Mouse (Mus musculus) forebrain, embryonic 14.5 days (tissue): ENCODE results near the gene Myom3. TPM values are rescaled to one million over a fixed set of nuclear protein-coding genes. Genes with fewer than 3 reads are reported as not detected.

Source experiments
- ATAC-seq: fragments of 200-750 bp; cut with Nextera tagmentation; 2 replicates; pipeline ENCODE4 v1.8.0; 2017; ENCODE audit warnings: mild to moderate bottlenecking, moderate library complexity
- DNase-seq: peaks from one replicate; pipeline ENCODE4 v3.0.0-alpha.2; 2015; ENCODE audit warnings: low spot score
- H3K27ac ChIP-seq: fragments of 300-500 bp; sonication (generic); 2 replicates; pipeline ENCODE4 v1.5.1; 2014; ENCODE audit warnings: low read depth, mild to moderate bottlenecking, control low read depth, low read length, moderate library complexity
- H3K27me3 ChIP-seq: fragments of 300-500 bp; sonication (generic); replicated peaks from 2 replicates; pipeline ENCODE4 v1.6.1; 2014; ENCODE audit warnings: low read length, control low read depth, mixed read lengths; ENCODE audit not compliant: control insufficient read depth, insufficient read depth
- H3K36me3 ChIP-seq: fragments of 300-500 bp; sonication (generic); 2 replicates; pipeline ENCODE4 v1.6.1; 2014; ENCODE audit warnings: low read length, control low read depth; ENCODE audit not compliant: control insufficient read depth, insufficient read depth
- H3K4me1 ChIP-seq: fragments of 300-500 bp; sonication (generic); 2 replicates; pipeline ENCODE4 v1.6.1; 2014; ENCODE audit warnings: antibody characterized with exemption, low read length, control low read depth; ENCODE audit not compliant: control insufficient read depth, insufficient read depth
- H3K4me2 ChIP-seq: fragments of 300-500 bp; sonication (generic); 2 replicates; pipeline ENCODE4 v1.6.1; 2014; ENCODE audit warnings: mild to moderate bottlenecking, control low read depth, low read length
- H3K4me3 ChIP-seq: fragments of 300-500 bp; sonication (generic); 2 replicates; pipeline ENCODE4 v1.5.1; 2014; ENCODE audit warnings: low read depth, low read length, control low read depth
- H3K9ac ChIP-seq: fragments of 300-500 bp; sonication (generic); 2 replicates; pipeline ENCODE4 v1.6.1; 2014; ENCODE audit warnings: mild to moderate bottlenecking, low read length, control low read depth, moderate library complexity
- H3K9me3 ChIP-seq: fragments of 300-500 bp; sonication (generic); replicated peaks from 2 replicates; pipeline ENCODE4 v1.6.1; 2016; ENCODE audit warnings: low read length, control low read depth, mixed read lengths; ENCODE audit not compliant: control insufficient read depth
- WGBS: fragments of 180-500 bp; shearing (Covaris S2); extraction: QIAGEN DNeasy Blood & Tissue Kit; methylation state at CpG from one replicate; pipeline ENCODE4 v1.1.7; 2014; 5-methylcytosine and 5-hydroxymethylcytosine counted together
- polyA plus RNA-seq: library from polyadenylated mRNA; unstranded; fragments of >200 nt; fragmentation: Nextera tagmentation; extraction: Ambion mirVana; gene quantifications from 2 replicates; pipeline ENCODE4 v1.2.1, GENCODE M21; 2014

Gene Myom3
- polyA plus RNA-seq, 1 experiment from 2014 or later = 0.17 TPM

- Histone ChIP-seq H3K4me2 (no peak overlapping the region), H3K9ac (no peak overlapping the region), H3K4me1 (no peaks in the 10 kb centered on the region), H3K9me3 (0 out of 2 replicates have a peak, but pooled peaks cover 3% of the 10 kb centered on the region), H3K27me3 (no peaks in the 10 kb centered on the region), H3K36me3 (no peaks in the 10 kb centered on the region), H3K4me3 (no peak overlapping the region), H3K27ac (no peak overlapping the region)
- ATAC-seq = no peak
- 86% methylated on average over 7 of the region's 7 CpGs for WGBS
- DNase-seq = no peak
These were observed 7.3 kb upstream of the Myom3 start for GRCm38 (mm10) chr4:135752106-135752778.

- H3K27me3 ChIP-seq = no peaks in the 10 kb centered on the region
- no peak overlapping the region for H3K4me2 ChIP-seq
- WGBS = 94% methylated on average over 8 of the region's 8 CpGs
- H3K4me3 ChIP-seq = no peak overlapping the region
- H3K4me1 ChIP-seq = no peaks in the 10 kb centered on the region
- no peaks in the 10 kb centered on the region for H3K36me3 ChIP-seq
- H3K9ac ChIP-seq = no peak overlapping the region
- no peak for DNase-seq
- H3K27ac ChIP-seq = no peak overlapping the region
- 0 out of 2 replicates have a peak, but pooled peaks cover 3% of the 10 kb centered on the region for H3K9me3 ChIP-seq
- ATAC-seq = no peak
These were observed 6.7 kb upstream of the Myom3 start for GRCm38 (mm10) chr4:135752779-135753164.

GRCm38 (mm10) chr4:135758331-135758730 is 1.2 kb upstream of the Myom3 start:
- WGBS = 31% methylated on average over 4 of the region's 4 CpGs
- H3K9ac ChIP-seq = no peak overlapping the region
- DNase-seq = no peak
- no peaks in the 10 kb centered on the region for H3K27me3 ChIP-seq
- H3K27ac ChIP-seq = no peak overlapping the region
- no peaks in the 10 kb centered on the region for H3K4me1 ChIP-seq
- H3K36me3 ChIP-seq = no peaks in the 10 kb centered on the region
- 0 out of 2 replicates have a peak, but pooled peaks cover 3% of the 10 kb centered on the region for H3K9me3 ChIP-seq
- ATAC-seq = no peak
- no peak overlapping the region for H3K4me2 ChIP-seq
- H3K4me3 ChIP-seq = no peak overlapping the region

DNA sequence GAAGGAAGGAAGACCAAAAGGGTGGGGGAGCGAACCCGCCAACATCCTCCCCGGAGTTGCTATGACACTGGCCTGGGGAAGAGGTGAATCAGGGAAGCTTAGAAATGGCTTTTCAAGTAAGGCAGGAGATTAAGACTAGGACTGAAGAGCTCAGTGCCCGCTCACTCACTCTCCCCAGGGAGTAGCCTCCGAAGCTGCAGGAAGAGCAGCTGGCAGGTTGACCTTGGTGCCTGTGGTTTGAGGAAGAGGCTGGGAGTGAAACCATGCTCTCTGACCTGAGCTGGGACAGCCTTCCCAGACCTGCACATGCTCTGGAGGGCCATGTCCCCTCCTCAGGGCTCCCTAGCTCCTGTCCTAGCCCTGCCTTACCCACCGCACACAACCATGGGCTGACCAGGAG is 690 bp upstream of the Myom3 start:
- H3K9me3 ChIP-seq = 0 out of 2 replicates have a peak, but pooled peaks cover 3% of the 10 kb centered on the region
- H3K4me1 ChIP-seq = no peaks in the 10 kb centered on the region
- H3K4me2 ChIP-seq = no peak overlapping the region
- 31% methylated on average over 6 of the region's 6 CpGs for WGBS
- H3K9ac ChIP-seq = no peak overlapping the region
- DNase-seq (no peak), ATAC-seq (no peak)
- H3K36me3 ChIP-seq = no peaks in the 10 kb centered on the region
- no peak overlapping the region for H3K27ac ChIP-seq
- H3K4me3 ChIP-seq = no peak overlapping the region
- no peaks in the 10 kb centered on the region for H3K27me3 ChIP-seq

- no peak overlapping the region for H3K4me3 ChIP-seq
- H3K4me1 ChIP-seq = no peaks in the 10 kb centered on the region
- 73% methylated on average over 8 of the region's 8 CpGs for WGBS
- H3K4me2 ChIP-seq = no peak overlapping the region
- H3K36me3 ChIP-seq = no peaks in the 10 kb centered on the region
- no peak overlapping the region for H3K27ac ChIP-seq
- no peaks in the 10 kb centered on the region for H3K27me3 ChIP-seq
- DNase-seq (no peak), ATAC-seq (no peak)
- no peak overlapping the region for H3K9ac ChIP-seq
- no peaks in the 10 kb centered on the region for H3K9me3 ChIP-seq
These were observed 1.5 kb downstream of the Myom3 start for GRCm38 (mm10) chr4:135761048-135761447.

- no peak for DNase-seq
- ATAC-seq = no peak
- 91% methylated on average over 7 of the region's 7 CpGs for WGBS
- Histone ChIP-seq H3K9ac (no peak overlapping the region), H3K27me3 (no peaks in the 10 kb centered on the region), H3K4me2 (no peak overlapping the region), H3K4me3 (no peak overlapping the region), H3K36me3 (no peaks in the 10 kb centered on the region), H3K27ac (no peak overlapping the region), H3K4me1 (no peaks in the 10 kb centered on the region), H3K9me3 (no peaks in the 10 kb centered on the region)
These were observed 2.1 kb downstream of the Myom3 start for GRCm38 (mm10) chr4:135761569-135761968.

DNA sequence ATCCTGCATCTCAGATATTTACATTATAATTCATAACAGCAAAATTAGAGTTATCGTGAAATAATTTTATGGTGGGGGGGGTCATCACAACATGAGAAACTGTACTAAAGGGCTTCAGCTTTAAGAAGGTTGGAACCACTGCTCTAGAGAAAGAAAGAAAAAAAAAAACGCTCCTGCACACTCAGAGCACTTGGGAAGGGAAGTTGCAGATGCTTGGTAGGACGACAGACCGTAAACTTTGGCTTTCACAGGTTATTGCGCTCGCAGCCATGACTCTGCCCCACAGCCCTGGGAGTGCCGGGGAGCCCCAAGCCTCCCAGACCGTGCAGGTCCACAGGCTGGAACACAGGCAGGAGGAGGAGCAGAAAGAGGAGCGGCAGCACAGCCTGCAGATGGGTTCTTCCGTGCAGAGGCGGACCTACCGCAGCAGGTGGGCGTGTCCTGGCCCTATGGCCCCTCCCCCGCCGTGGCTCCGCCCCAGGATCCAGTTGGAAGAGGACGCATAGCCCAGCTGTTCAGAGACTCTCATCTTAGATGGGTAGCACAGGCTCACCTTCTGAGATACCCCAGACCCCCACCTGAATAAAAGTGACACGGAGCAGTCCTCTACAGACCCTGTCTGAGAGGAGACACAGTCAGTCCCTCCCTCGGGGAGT is 2.9 kb downstream of the Myom3 start:
- 9% methylated on average over 19 of the region's 19 CpGs for WGBS
- H3K9me3 ChIP-seq = no peaks in the 10 kb centered on the region
- no peak overlapping the region for H3K4me3 ChIP-seq
- H3K9ac ChIP-seq = no peak overlapping the region
- H3K4me2 ChIP-seq = peak overlapping the region; percentile 33
- H3K4me1 ChIP-seq = no peaks in the 10 kb centered on the region
- no peak overlapping the region for H3K27ac ChIP-seq
- H3K36me3 ChIP-seq = no peaks in the 10 kb centered on the region
- DNase-seq (peak; percentile 57), ATAC-seq (peak; percentile 61; the same call in 1 of the 2 replicates)
- no peaks in the 10 kb centered on the region for H3K27me3 ChIP-seq

- H3K4me3 ChIP-seq = no peak overlapping the region
- no peak overlapping the region for H3K9ac ChIP-seq
- H3K9me3 ChIP-seq = no peaks in the 10 kb centered on the region
- no peak overlapping the region for H3K4me2 ChIP-seq
- 91% methylated on average over 13 of the region's 13 CpGs for WGBS
- ATAC-seq = no peak
- H3K27ac ChIP-seq = no peak overlapping the region
- no peaks in the 10 kb centered on the region for H3K36me3 ChIP-seq
- no peak for DNase-seq
- H3K4me1 ChIP-seq = no peaks in the 10 kb centered on the region
- H3K27me3 ChIP-seq = no peaks in the 10 kb centered on the region
These were observed 5.2 kb downstream of the Myom3 start for GRCm38 (mm10) chr4:135764700-135765099.

- no peaks in the 10 kb centered on the region for H3K4me1 ChIP-seq
- no peaks in the 10 kb centered on the region for H3K36me3 ChIP-seq
- no peaks in the 10 kb centered on the region for H3K27me3 ChIP-seq
- no peak overlapping the region for H3K27ac ChIP-seq
- no peak overlapping the region for H3K4me3 ChIP-seq
- no peak overlapping the region for H3K4me2 ChIP-seq
- no peak for DNase-seq
- H3K9ac ChIP-seq = no peak overlapping the region
- ATAC-seq = no peak
- WGBS = 84% methylated on average over 8 of the region's 8 CpGs
- no peaks in the 10 kb centered on the region for H3K9me3 ChIP-seq
These were observed 6.2 kb downstream of the Myom3 start for GRCm38 (mm10) chr4:135765707-135766106.
